Mouse (Mus musculus): ENCODE results near the gene Ppm1m. TPM values are rescaled to one million over a fixed set of nuclear protein-coding genes. Genes with fewer than 3 reads are reported as not detected.

Gene Ppm1m
- polyA plus RNA-seq, 1 experiment from 2014 or later = 56.8 TPM

DNA sequence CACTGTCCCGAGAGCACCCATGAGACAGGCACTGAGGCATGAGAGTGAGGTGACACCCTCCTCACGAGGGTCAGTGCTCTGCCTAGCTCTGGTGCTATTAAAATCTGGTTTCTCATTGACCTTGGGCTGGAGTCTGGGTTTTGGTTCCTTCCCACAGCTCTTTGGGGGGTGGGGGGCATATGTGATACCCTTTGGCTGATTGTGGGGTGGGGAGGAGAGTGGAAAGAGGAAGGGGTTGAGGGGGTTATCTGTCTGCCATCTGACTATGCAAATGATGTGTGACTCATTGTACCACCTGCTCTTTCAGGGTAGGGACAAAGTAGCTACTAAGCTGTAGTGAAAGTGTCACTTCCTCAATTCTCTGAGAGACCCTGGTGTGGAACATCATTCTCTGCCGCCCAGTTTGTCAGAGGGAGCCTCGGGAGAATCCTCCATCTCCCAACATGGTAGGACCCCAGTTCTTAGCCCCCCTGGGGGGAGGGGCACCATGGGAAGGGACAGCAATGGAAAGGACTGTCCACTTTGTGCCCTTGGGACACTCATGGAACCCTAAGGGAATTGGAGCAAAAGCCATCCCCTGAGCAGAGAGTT lies 22.8 kb upstream of the Ppm1m start, which contains the start of gene Tlr9:
TSS of gene Tlr9 (plus strand) at position 338 of the 591 bp plus-strand sequence.
- H3K27ac ChIP-seq (ENCODE audit: low read length) = peak within 1 kb of the TSS; percentile 31; the same call in 1 of the 2 replicates
- no peak within 1 kb of the TSS for H3K4me2 ChIP-seq (replicated peaks; ENCODE audit: low read depth, low read length)
- H3K27me3 ChIP-seq (ENCODE audit: insufficient read depth, low read length) = peaks cover 7% of the 10 kb centered on the region; the same call in 1 of the 2 replicates
- no peak within 1 kb of the TSS for H3K9ac ChIP-seq (replicated peaks; ENCODE audit: low read length)
- no peaks in the 10 kb centered on the region for H3K36me3 ChIP-seq (ENCODE audit: insufficient read depth, low read length)
- ATAC-seq (ENCODE audit: low FRiP score, low TSS enrichment) = no peak
- H3K4me1 ChIP-seq (ENCODE audit: insufficient read depth, low read length) = peaks cover 23% of the 10 kb centered on the region
- WGBS = 42% methylated on average over 4 of the region's 4 CpGs
- no peaks in the 10 kb centered on the region for H3K9me3 ChIP-seq (ENCODE audit: low read length)
- no peak within 1 kb of the TSS for H3K4me3 ChIP-seq (ENCODE audit: low read length)

DNA sequence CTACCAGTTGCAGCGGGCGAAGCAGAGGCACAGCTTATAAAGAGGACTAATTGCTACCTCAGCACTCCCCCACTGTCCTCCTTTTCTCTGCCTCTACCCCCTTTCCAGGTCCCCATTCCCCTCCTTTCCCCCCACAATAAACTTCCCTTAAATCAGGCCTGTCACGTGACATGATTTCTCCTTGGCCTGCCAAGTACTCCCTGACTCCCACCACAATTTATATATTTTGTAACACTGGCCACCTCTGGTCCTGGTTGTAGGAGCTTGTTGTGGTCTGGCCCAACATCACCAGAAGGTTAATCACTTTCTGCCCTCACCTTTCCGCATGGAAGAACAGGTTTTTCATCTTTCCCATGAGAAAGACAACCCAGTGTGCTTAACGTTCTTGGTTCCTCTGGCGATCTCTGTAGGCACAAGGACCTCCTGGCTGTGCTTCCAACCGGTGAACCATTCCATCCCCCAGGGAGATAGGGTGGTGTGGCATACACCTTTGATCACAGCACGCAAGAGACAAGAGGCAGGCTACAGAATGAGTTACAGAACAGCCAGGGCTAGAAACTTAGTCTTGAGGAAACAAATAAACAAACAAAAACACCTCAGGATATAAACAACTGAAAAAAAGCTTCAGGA lies 21.5 kb upstream of the Ppm1m start:
- Histone ChIP-seq H3K27me3 (ENCODE audit: insufficient read depth, low read length) (peaks cover 7% of the 10 kb centered on the region; the same call in 1 of the 2 replicates), H3K27ac (ENCODE audit: low read length) (0 out of 2 replicates have a peak overlapping the region, but pooled peaks have one; percentile 31), H3K4me3 (ENCODE audit: low read length) (no peak overlapping the region), H3K4me1 (ENCODE audit: insufficient read depth, low read length) (peaks cover 17% of the 10 kb centered on the region), H3K9me3 (ENCODE audit: low read length) (no peaks in the 10 kb centered on the region), H3K4me2 (replicated peaks; ENCODE audit: low read depth, low read length) (no peak overlapping the region), H3K9ac (replicated peaks; ENCODE audit: low read length) (no peak overlapping the region), H3K36me3 (ENCODE audit: insufficient read depth, low read length) (no peaks in the 10 kb centered on the region)
- peak; percentile 62 for ATAC-seq (ENCODE audit: low FRiP score, low TSS enrichment)
- WGBS = 23% methylated on average over 8 of the region's 8 CpGs

DNA sequence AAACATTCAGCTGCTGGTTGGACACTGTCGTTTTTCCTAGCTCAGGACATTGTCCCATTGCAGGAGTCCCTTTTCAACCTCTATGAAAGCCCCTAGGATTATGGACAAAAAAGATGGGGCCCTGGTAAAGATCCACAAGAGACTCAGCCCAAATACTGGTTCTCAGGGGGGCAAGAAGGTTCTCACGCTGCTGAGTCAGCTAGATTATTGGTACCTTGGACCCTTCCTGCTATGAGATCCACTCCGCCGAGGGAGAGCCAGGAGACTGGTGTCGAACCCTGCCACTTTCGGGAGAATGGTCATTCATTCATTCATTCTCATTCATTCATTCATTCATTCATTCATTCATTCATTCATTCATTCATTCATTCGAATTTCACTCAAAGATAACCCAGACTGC lies 17.4 kb upstream of the Ppm1m start:
- no peaks in the 10 kb centered on the region for H3K27me3 ChIP-seq (ENCODE audit: insufficient read depth, low read length)
- peaks cover 26% of the 10 kb centered on the region for H3K36me3 ChIP-seq (ENCODE audit: insufficient read depth, low read length)
- no peak overlapping the region for H3K4me2 ChIP-seq (replicated peaks; ENCODE audit: low read depth, low read length)
- H3K4me1 ChIP-seq (ENCODE audit: insufficient read depth, low read length) = peaks cover 13% of the 10 kb centered on the region
- no peak overlapping the region for H3K4me3 ChIP-seq (ENCODE audit: low read length)
- ATAC-seq (ENCODE audit: low FRiP score, low TSS enrichment) = no peak
- H3K27ac ChIP-seq (ENCODE audit: low read length) = no peak overlapping the region
- WGBS = 85% methylated on average over 7 of the region's 7 CpGs
- no peaks in the 10 kb centered on the region for H3K9me3 ChIP-seq (ENCODE audit: low read length)
- no peak overlapping the region for H3K9ac ChIP-seq (replicated peaks; ENCODE audit: low read length)

DNA sequence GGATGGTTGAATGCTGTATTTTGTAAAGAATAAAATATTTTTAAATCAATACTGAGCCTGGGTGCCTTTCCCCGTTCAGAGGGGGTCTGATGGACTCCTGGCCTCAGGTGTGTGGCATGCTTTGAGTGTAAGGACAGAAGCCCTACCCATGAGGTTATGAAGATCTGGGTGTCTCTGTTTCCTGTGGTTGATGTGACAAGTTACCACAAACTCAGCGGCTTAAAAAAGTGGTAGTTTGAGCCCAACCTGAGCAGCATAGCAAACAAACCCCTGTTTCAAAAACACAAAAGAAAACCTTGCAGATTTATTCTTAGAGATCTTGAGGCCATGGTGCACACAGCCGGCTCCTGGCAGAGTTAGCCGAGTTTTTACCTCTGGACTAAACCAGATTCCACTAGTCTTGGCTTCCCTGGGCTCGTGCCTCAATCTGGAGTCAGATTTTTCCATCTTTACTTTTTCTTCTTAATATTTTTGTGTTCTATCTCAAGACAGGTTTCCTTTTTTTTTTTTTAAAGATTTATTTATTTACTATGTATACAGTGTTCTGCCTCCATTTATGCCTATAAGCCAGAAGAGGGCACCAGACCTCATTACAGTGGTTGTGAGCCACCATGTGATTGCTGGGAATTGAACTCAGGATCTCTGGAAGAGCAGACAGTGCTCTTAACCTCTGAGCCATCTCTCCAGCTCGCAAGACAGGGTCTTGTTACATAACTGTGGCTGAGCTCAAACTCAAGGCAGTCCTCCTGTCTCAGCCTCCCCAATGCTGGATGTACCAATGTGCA lies 16.0 kb upstream of the Ppm1m start:
- Histone ChIP-seq H3K4me1 (ENCODE audit: insufficient read depth, low read length) (peaks cover 10% of the 10 kb centered on the region), H3K27me3 (ENCODE audit: insufficient read depth, low read length) (no peaks in the 10 kb centered on the region), H3K4me2 (replicated peaks; ENCODE audit: low read depth, low read length) (no peak overlapping the region), H3K27ac (ENCODE audit: low read length) (no peak overlapping the region), H3K9ac (replicated peaks; ENCODE audit: low read length) (no peak overlapping the region), H3K36me3 (ENCODE audit: insufficient read depth, low read length) (peaks cover 26% of the 10 kb centered on the region), H3K9me3 (ENCODE audit: low read length) (no peaks in the 10 kb centered on the region), H3K4me3 (ENCODE audit: low read length) (no peak overlapping the region)
- 87% methylated on average over 6 of the region's 6 CpGs for WGBS
- ATAC-seq (ENCODE audit: low FRiP score, low TSS enrichment) = no peak

DNA sequence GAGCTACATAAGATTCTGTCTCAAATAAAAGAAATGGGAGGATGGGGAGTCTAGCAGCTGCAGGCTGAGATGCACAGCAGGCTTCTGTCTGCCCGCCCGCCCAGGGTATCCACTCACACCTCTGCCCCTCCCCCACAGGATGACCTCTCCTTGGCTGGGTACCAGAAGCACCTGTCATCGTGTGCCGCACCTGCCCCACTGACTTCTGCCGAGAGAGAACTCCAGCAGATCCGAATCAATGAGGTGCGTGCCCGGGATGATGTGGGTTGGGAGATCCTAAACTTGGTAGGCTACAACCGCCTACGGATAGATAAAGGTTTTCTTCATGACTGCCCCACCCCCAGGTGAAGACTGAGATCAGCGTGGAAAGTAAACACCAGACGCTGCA lies 13.0 kb upstream of the Ppm1m start:
- peaks cover 9% of the 10 kb centered on the region for H3K4me1 ChIP-seq (ENCODE audit: insufficient read depth, low read length)
- H3K4me3 ChIP-seq (ENCODE audit: low read length) = no peak overlapping the region
- H3K4me2 ChIP-seq (replicated peaks; ENCODE audit: low read depth, low read length) = no peak overlapping the region
- 88% methylated on average over 12 of the region's 12 CpGs for WGBS
- H3K27ac ChIP-seq (ENCODE audit: low read length) = no peak overlapping the region
- no peaks in the 10 kb centered on the region for H3K27me3 ChIP-seq (ENCODE audit: insufficient read depth, low read length)
- H3K9ac ChIP-seq (replicated peaks; ENCODE audit: low read length) = no peak overlapping the region
- H3K9me3 ChIP-seq (ENCODE audit: low read length) = no peaks in the 10 kb centered on the region
- ATAC-seq (ENCODE audit: low FRiP score, low TSS enrichment) = no peak
- peaks cover 39% of the 10 kb centered on the region for H3K36me3 ChIP-seq (ENCODE audit: insufficient read depth, low read length)

DNA sequence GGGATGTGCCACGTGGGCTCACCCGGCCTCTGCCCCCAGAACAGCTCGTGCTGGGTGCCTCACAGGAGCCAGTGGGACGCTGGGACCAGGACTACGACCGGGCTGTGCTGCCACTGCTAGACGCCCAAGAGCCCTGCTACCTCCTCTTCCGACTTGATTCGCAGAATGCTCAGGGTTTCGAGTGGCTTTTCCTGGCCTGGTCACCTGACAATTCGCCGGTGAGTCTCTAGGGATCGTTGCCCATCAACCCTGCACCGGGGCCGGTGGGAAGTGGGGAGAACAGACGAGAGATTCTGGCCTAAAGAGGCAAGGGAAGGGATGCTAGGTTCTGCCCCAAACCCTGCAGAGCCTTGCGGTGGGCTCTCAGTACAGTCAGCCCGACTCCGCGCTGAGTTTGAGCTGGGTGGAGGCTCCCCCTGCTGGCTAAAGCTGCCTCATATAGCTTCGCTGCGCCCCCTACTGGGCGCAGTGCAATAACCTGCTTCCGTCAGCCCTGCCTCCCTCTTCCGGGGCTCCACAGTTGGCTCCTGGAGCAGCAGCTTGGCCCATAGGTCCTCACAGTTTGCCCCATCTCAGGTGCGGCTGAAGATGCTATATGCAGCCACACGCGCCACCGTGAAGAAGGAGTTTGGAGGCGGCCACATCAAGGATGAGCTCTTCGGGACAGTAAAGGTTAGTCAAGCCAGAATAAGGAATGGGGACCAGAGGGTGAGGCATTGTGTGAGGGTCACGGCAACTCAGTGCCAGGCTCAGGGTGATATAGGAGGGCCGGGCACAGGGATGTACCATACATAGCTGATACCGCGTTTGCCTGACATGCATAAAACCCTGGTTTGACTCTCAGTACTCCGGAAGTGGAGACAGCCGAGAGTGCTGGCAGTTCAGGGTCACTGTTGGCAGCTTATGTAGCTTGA lies 12.4 kb upstream of the Ppm1m start:
- 22% methylated on average over 37 of the region's 37 CpGs for WGBS
- no peaks in the 10 kb centered on the region for H3K9me3 ChIP-seq (ENCODE audit: low read length)
- peaks cover 9% of the 10 kb centered on the region for H3K4me1 ChIP-seq (ENCODE audit: insufficient read depth, low read length)
- no peaks in the 10 kb centered on the region for H3K27me3 ChIP-seq (ENCODE audit: insufficient read depth, low read length)
- H3K9ac ChIP-seq (replicated peaks; ENCODE audit: low read length) = peak overlapping the region; percentile 58
- H3K4me2 ChIP-seq (replicated peaks; ENCODE audit: low read depth, low read length) = peak overlapping the region; percentile 50
- peak; percentile 85 for ATAC-seq (ENCODE audit: low FRiP score, low TSS enrichment)
- H3K27ac ChIP-seq (ENCODE audit: low read length) = peak overlapping the region; percentile 45
- H3K4me3 ChIP-seq (ENCODE audit: low read length) = peak overlapping the region; percentile 27
- peaks cover 39% of the 10 kb centered on the region for H3K36me3 ChIP-seq (ENCODE audit: insufficient read depth, low read length)

DNA sequence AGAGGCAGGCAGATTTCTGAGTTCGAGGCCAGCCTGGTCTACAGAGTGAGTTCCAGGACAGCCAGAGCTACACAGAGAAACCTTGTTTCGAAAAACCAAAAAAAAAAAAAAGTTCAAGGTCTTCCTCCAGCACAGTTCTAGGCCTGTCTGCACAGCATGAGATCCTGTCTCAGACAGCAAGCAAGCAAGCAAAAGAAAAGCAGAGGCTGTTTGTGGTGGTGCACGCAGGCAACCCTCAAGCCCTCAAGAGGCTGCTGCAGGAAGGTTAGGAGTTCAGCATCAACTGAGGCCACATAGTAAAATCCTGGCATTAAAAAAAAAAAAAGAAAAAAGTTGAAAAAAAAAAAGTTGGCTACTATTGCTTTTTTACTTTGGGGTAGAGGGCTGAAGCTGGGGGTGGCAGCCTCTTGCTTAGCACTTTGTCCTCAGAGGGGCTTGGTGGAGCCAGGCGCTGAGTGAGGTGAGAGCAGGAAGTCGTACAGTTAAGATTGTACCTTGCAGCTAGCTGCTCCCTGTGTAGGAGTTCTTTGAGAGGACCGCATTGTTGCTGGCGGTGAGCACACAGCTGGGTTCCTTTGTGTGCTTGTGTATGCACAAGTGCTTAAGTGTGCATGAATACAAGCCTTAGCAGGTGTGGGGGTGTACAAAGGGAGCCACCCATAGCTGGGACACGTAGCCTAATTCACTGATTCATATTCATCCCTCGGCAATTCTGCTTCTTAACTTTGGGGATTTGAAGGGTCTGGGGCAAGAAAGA lies 11.5 kb upstream of the Ppm1m start:
- 62% methylated on average over 9 of the region's 9 CpGs for WGBS
- H3K9ac ChIP-seq (replicated peaks; ENCODE audit: low read length) = 0 out of 2 replicates have a peak overlapping the region, but pooled peaks have one; percentile 26

DNA sequence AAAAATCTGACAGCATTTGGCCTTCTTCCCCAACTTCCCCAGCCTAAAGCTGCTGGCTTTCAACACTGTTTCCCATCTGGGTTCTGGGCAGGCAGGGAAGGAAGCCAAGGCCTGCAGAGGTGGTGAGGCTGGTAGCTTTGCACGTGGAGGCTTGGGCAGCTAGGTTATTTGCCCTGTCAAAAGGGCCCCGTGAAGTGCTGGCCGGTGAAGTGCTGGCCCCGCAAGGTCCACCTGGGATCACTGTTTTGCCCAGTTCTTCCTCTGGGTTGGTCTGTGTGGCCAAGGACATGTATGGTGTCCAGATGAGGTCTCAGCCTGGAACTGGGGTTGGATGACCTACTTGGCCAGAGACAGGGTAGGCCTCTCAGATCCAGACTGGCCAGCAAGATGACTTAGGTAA lies 10.4 kb upstream of the Ppm1m start:
- no peak overlapping the region for H3K4me3 ChIP-seq (ENCODE audit: low read length)
- H3K4me2 ChIP-seq (replicated peaks; ENCODE audit: low read depth, low read length) = no peak overlapping the region
- no peaks in the 10 kb centered on the region for H3K27me3 ChIP-seq (ENCODE audit: insufficient read depth, low read length)
- peaks cover 33% of the 10 kb centered on the region for H3K36me3 ChIP-seq (ENCODE audit: insufficient read depth, low read length)
- ATAC-seq (ENCODE audit: low FRiP score, low TSS enrichment) = no peak
- peaks cover 15% of the 10 kb centered on the region for H3K4me1 ChIP-seq (ENCODE audit: insufficient read depth, low read length)
- no peak overlapping the region for H3K27ac ChIP-seq (ENCODE audit: low read length)
- 90% methylated on average over 4 of the region's 4 CpGs for WGBS
- no peak overlapping the region for H3K9ac ChIP-seq (replicated peaks; ENCODE audit: low read length)
- no peaks in the 10 kb centered on the region for H3K9me3 ChIP-seq (ENCODE audit: low read length)

More for the DNA sequence above, 11.5 kb upstream of the Ppm1m start:
- no peaks in the 10 kb centered on the region for H3K9me3 ChIP-seq (ENCODE audit: low read length)
- peaks cover 12% of the 10 kb centered on the region for H3K4me1 ChIP-seq (ENCODE audit: insufficient read depth, low read length)
- H3K27me3 ChIP-seq (ENCODE audit: insufficient read depth, low read length) = no peaks in the 10 kb centered on the region
- H3K27ac ChIP-seq (ENCODE audit: low read length) = no peak overlapping the region; the same call in 1 of the 2 replicates
- H3K4me2 ChIP-seq (replicated peaks; ENCODE audit: low read depth, low read length) = peak overlapping the region; percentile 50; the same call in 1 of the 2 replicates
- no peak for ATAC-seq (ENCODE audit: low FRiP score, low TSS enrichment)
- peak overlapping the region; percentile 27; the same call in 1 of the 2 replicates for H3K4me3 ChIP-seq (ENCODE audit: low read length)
- peaks cover 39% of the 10 kb centered on the region for H3K36me3 ChIP-seq (ENCODE audit: insufficient read depth, low read length)
